Mouse (Mus musculus) spleen, adult 2 months (tissue): ENCODE data around the gene Stoml2. TPM values are rescaled to one million over a fixed set of nuclear protein-coding genes. Genes with fewer than 3 reads are reported as not detected.

Experiments used
- DNase-seq, 2 experiments: peaks; one replicate each; pipeline versions ENCODE4 v3.0.0 to v3.0.0-alpha.2; 2012 to 2021; ENCODE audit warnings: low spot score in 2 of 2, low read depth in 1 of 2
- H3K27ac ChIP-seq: fragments of 200-500 bp; 2 replicates; pipeline ENCODE4 v1.5.1; 2012; ENCODE audit warnings: low read length, inconsistent platforms; ENCODE audit not compliant: insufficient read depth
- H3K27me3 ChIP-seq: fragments of 200-500 bp; 2 replicates; pipeline ENCODE4 v1.6.1; 2012; ENCODE audit warnings: mild to moderate bottlenecking, moderate library complexity, low read length, inconsistent platforms; ENCODE audit not compliant: control insufficient read depth, insufficient read depth
- H3K36me3 ChIP-seq: fragments of 200-500 bp; 2 replicates; pipeline ENCODE4 v1.6.1; 2012; ENCODE audit warnings: mild to moderate bottlenecking, low read length, inconsistent platforms; ENCODE audit not compliant: control insufficient read depth, insufficient read depth
- H3K4me1 ChIP-seq: fragments of 200-500 bp; 2 replicates; pipeline ENCODE4 v1.6.1; 2011; ENCODE audit warnings: inconsistent platforms; ENCODE audit not compliant: control insufficient read depth, insufficient read depth, insufficient read length
- H3K4me3 ChIP-seq: fragments of 200-500 bp; 2 replicates; pipeline ENCODE4 v1.5.1; 2011; ENCODE audit warnings: mild to moderate bottlenecking, inconsistent platforms; ENCODE audit not compliant: insufficient read depth, insufficient read length; ENCODE audit errors: extremely low read depth
- CTCF ChIP-seq: fragments of 200-500 bp; IDR thresholded peaks from 2 replicates; pipeline ENCODE4 v1.5.1; 2011; ENCODE audit warnings: mild to moderate bottlenecking, inconsistent platforms; ENCODE audit not compliant: insufficient read depth, insufficient read length, insufficient replicate concordance; ENCODE audit errors: extremely low read depth
- POLR2A ChIP-seq: fragments of 200-500 bp; IDR thresholded peaks from 2 replicates; pipeline ENCODE4 v1.6.1; 2011; ENCODE audit warnings: low read depth, low read length, inconsistent platforms
- WGBS: fragments of 180-500 bp; shearing (Covaris S2); methylation state at CpG from one replicate; pipeline ENCODE4 v1.1.7; 2018; 5-methylcytosine and 5-hydroxymethylcytosine counted together
- polyA plus RNA-seq: library from polyadenylated mRNA; depleted of rRNA; stranded (reverse); fragments of >200 nt; gene quantifications from 2 replicates; pipeline ENCODE4 v1.2.3, GENCODE M21; 2012

Gene Stoml2
- polyA plus RNA-seq, 1 experiment, result 42.8 TPM

GRCm38 (mm10) chr4:43038567-43039495 lies 7.3 kb upstream of the Stoml2 start:
- Histone ChIP-seq H3K27me3 (no peaks in the 10 kb centered on the region), H3K36me3 (peaks cover 1% of the 10 kb centered on the region; the same call in 1 of the 2 replicates), H3K4me1 (peaks cover 18% of the 10 kb centered on the region), H3K27ac (peak overlapping the region; percentile 30; the same call in 1 of the 2 replicates), H3K4me3 (peak overlapping the region; percentile 15; the same call in 1 of the 2 replicates)
- TF ChIP-seq CTCF (no peak), POLR2A (no peak)
- whole genome bisulfite sequencing, result 67% methylated on average over 15 of the region's 15 CpGs
- no peak for DNase-seq

DNA sequence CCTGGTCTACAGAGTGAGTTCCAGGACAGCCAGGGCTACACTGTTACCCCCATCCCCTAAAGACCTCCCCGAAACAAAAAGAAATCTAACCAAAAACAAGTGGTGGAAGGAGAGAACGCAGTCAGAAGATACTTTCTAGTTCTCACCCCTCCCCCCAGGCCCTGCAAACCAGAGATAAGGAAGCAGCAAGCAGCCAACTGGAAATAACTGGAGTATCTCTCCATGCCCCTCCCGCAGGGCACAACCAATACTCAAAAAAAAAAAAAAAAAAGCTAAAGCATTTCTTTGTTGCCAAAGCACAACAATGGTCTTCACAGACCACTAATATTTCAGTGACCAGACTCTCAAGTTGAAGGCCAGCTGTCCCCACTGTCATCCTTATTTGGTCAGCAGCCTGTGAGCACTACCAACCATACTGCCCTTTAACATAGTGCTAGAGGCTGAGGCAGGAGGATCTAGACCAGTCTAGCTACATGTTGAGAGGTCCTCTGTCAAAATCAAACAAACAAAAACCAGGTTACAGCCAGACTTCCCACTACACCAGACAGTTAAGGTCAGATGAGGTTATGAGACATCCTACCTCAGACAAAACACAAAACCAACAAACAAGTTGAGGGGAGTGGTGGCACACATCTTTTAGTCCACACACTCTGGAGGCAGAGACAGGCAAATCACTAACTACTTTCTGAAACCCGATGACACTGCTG lies 6.5 kb upstream of the Stoml2 start:
- 48% methylated on average over 4 of the region's 4 CpGs for WGBS
- Histone ChIP-seq H3K4me1 (peaks cover 17% of the 10 kb centered on the region; the same call in 1 of the 2 replicates), H3K27ac (no peak overlapping the region), H3K36me3 (peaks cover 1% of the 10 kb centered on the region; the same call in 1 of the 2 replicates), H3K27me3 (no peaks in the 10 kb centered on the region), H3K4me3 (no peak overlapping the region)
- DNase-seq, result no peak
- TF ChIP-seq CTCF, result no peak
- TF ChIP-seq POLR2A, result no peak

- no peak overlapping the region for H3K4me3 ChIP-seq
- WGBS, result 98% methylated on average over 10 of the region's 10 CpGs
- no peak for DNase-seq
- peaks cover 1% of the 10 kb centered on the region; the same call in 1 of the 2 replicates for H3K36me3 ChIP-seq
- no peaks in the 10 kb centered on the region for H3K27me3 ChIP-seq
- H3K4me1 ChIP-seq, result peaks cover 18% of the 10 kb centered on the region; the same call in 1 of the 2 replicates
- no peak for TF ChIP-seq CTCF
- H3K27ac ChIP-seq, result no peak overlapping the region
These were observed 4.8 kb upstream of the Stoml2 start for GRCm38 (mm10) chr4:43036356-43036755.

- 90% methylated on average over 6 of the region's 6 CpGs for WGBS
- TF ChIP-seq CTCF (no peak), POLR2A (no peak)
- no peak overlapping the region for H3K4me3 ChIP-seq
- H3K27ac ChIP-seq, result no peak overlapping the region
- DNase-seq, result no peak
- H3K4me1 ChIP-seq, result peaks cover 15% of the 10 kb centered on the region; the same call in 1 of the 2 replicates
- H3K36me3 ChIP-seq, result peaks cover 1% of the 10 kb centered on the region; the same call in 1 of the 2 replicates
- no peaks in the 10 kb centered on the region for H3K27me3 ChIP-seq
These were observed 4.3 kb upstream of the Stoml2 start for GRCm38 (mm10) chr4:43035851-43036250.

DNA sequence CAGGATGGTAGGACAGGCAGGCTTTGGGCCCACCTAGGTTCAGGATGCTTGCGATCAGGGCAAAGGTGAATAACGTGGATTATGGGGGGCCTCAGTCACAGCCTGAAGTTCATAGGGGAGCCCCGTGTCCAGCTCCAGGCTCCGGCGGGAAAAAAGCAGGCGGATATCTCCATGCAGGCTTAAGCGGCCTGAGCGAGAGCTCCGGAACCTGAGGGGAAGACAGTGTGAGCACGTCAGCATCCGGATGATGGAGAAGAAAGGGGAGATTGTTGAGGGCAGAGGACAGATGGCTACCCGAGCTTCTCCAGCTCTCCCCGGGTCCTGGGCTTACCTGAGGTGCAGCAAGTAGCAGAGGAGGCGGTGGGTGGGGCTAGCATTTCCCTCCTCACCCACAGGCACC lies 2.0 kb upstream of the Stoml2 start:
- Histone ChIP-seq H3K27ac (no peak overlapping the region), H3K4me1 (peaks cover 2% of the 10 kb centered on the region; the same call in 1 of the 2 replicates), H3K27me3 (no peaks in the 10 kb centered on the region), H3K36me3 (peaks cover 7% of the 10 kb centered on the region; the same call in 1 of the 2 replicates), H3K4me3 (no peak overlapping the region)
- TF ChIP-seq CTCF, result no peak
- no peak for TF ChIP-seq POLR2A
- WGBS, result 94% methylated on average over 14 of the region's 14 CpGs
- no peak for DNase-seq

DNA sequence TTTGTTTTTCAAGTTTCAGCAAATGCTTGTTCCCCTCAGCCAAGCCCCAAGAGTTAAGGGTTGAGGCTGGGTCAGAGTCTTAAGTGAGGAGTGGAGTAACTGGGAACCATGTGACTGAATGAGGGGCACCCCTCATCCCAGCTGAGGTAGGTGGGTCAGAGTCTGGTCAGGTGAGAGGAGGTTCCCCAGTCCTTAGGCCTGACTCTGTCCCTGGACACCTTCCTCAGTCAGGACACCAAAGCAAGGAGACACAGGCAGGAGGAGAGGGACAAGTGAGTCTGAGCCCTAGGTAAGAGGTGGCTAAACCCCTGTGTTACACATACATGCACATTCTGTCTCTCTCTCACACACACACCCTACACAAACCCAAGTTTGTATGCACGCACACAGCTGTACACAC lies 991 bp upstream of the Stoml2 start:
- peaks cover 2% of the 10 kb centered on the region; the same call in 1 of the 2 replicates for H3K4me1 ChIP-seq
- 85% methylated on average over 1 of the region's 1 CpGs for WGBS
- H3K27ac ChIP-seq, result no peak overlapping the region
- peaks cover 13% of the 10 kb centered on the region for H3K36me3 ChIP-seq
- H3K4me3 ChIP-seq, result no peak overlapping the region
- TF ChIP-seq CTCF, result no peak
- no peak for TF ChIP-seq POLR2A
- H3K27me3 ChIP-seq, result no peaks in the 10 kb centered on the region
- DNase-seq, result no peak

- no peaks in the 10 kb centered on the region for H3K27me3 ChIP-seq
- no peak for TF ChIP-seq CTCF
- no peak for TF ChIP-seq POLR2A
- 4% methylated on average over 28 of the region's 28 CpGs for WGBS
These were observed 705 bp downstream of the Stoml2 start for GRCm38 (mm10) chr4:43030780-43031230.

More at GRCm38 (mm10) chr4:43030780-43031230, 705 bp downstream of the Stoml2 start:
- peak overlapping the region; percentile 66 for H3K27ac ChIP-seq
- DNase-seq, result peak in 1 of 2 experiments; percentile 27
- H3K36me3 ChIP-seq, result peaks cover 15% of the 10 kb centered on the region
- peak overlapping the region; percentile 87 for H3K4me3 ChIP-seq
- peaks cover 2% of the 10 kb centered on the region; the same call in 1 of the 2 replicates for H3K4me1 ChIP-seq
